Mouse (Mus musculus): ENCODE results near the gene Ndufs3. TPM values are rescaled to one million over a fixed set of nuclear protein-coding genes. Genes with fewer than 3 reads are reported as not detected.
"Not testable (repeated sequence)": the region's sequence is repeated elsewhere in the genome, so short reads cannot be mapped to it uniquely, and the experiment has no call there.

The Ndufs3 gene
- polyA plus RNA-seq, 1 experiment = 211 TPM

DNA sequence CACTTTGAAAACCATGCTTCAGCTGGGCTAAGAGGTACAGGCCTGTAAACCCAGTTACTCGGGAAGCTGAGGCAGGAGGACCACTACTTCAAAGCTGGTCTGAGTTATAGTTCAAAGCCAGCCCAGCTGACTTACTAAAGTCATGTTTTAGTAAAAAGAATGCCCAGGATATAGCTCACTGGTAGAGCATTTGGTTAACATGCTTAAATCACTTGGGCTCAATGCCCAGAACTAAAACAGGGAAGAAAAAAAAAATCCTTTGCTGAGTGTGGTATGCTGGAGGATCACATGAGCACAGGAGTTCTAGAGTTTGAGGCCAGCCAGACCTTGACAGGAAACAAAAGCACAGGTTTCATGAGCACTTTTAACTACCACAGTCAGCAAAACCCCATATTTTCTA lies 7.0 kb upstream of the Ndufs3 start:
- WGBS = 66% methylated on average over 1 of the region's 1 CpGs
- DNase-seq (ENCODE audit: low read depth, low spot score) = no peak

DNA sequence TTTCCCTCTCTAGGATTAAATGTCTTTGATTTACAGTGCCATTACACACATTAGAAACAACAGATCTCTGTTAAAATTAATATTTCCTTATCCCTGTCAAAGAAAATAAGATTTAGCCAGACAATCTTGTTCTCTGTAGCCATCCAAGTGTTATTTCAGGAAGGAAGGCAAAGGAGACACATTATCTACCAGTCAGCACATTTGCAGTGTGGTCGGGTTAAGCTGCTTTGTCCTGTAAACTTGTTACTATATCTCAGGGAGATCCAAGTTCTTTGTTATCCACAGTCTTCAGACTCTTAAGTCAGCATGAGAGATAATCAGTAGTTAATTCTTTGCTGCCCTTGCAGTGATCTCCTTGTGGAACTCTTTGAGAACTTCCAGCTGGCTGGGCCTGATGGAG lies 6.2 kb upstream of the Ndufs3 start:
- 69% methylated on average over 1 of the region's 1 CpGs for WGBS
- DNase-seq (ENCODE audit: low read depth, low spot score) = no peak

- 60% methylated on average over 2 of the region's 2 CpGs for WGBS
- DNase-seq (ENCODE audit: low read depth, low spot score) = no peak
Measured at GRCm38 (mm10) chr2:90906721-90907120, 2.1 kb upstream of the Ndufs3 start.

DNA sequence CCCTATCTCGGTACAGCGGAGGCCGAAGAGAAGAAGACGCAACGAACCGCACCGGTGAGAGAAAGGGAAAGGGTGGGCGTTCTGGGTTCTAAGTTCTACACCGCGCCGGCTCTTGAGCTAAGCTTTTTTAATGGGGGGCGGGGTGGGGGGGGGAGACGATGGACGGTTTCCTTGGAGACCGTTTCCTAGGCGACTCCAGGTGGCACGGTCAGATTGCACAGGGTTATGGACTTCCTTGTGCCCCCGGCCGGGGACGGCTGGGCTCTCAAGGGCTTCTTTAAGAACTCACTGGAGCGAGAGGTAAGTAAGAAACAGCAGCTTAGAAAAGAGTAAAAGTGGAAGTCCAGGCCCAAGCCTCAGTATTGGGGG lies 213 bp upstream of the Ndufs3 start:
- WGBS = under 1% methylated on average over 21 of the region's 21 CpGs
- DNase-seq (ENCODE audit: low read depth, low spot score) = no peak

DNA sequence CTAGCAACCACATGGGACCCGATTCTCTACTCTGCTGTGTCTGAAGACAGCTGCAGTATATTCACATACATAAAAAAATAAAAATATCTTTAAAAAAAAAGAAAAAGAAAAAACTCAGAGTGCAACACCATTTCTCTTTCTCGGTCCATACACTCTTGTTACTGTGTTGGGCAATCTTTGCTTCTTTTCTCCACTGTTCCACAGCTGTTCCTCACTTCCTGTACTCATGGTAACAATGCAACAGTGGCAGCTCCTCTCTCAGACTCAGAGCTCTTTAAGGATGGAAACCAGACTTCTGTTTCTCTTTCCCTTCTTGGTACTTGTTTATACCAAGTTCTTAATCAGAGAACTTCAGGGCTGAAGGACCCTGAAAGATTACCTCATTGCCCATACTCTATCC lies 1.2 kb downstream of the Ndufs3 start:
- WGBS = 58% methylated on average over 2 of the region's 2 CpGs
- DNase-seq (ENCODE audit: low read depth, low spot score) = no peak

DNA sequence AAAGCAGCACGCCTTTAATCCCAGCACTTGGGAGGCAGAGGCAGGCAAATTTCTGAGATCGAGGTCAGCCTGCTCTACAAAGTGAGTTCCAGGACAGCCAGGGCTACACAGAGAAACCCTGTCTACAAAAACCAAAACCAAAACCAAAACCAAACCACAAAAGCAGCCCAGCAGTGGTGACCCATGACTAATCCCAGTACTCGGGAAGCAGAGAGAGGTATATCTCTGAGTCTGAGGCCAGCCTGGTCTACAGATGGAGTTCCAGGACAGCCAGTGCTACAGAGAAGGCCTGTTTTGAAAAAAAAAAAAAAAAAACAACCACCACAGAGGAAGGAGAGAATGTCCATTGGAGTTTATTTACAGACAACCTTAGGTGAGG lies 10.3 kb downstream of the Ndufs3 start:
- 76% methylated on average over 3 of the region's 3 CpGs for WGBS
- not testable (repeated sequence) for DNase-seq (ENCODE audit: low read depth, low spot score)

DNA sequence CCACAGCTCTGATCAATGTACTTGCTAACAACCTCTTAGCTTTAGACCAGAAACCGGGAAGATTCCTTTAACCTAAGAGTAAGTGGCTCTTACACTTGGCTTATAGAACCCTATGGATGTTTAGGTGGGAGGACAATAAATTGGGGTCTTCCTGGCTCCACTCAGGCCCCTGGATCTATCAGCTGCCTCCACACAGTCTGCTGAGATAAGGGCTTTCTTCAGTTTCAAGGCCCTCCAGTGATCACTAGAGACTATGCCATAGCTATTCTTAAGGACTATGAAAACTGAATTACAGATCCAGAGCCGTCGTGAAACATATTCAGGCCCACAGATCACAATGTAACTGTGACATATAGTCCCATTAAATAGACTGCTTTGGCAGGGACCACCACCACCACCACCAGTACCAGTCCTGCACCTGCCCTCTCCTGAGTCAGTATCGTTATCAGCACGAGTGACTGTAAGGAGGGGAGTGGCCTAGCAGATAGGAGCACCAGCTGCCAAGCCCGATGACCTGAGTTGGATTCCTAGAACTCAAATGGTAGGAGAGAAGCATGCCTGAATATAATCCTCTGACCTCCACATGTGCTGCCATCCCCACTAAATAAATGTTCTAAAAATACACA lies 10.8 kb downstream of the Ndufs3 start:
- WGBS = 67% methylated on average over 6 of the region's 6 CpGs
- no peak for DNase-seq (ENCODE audit: low read depth, low spot score)

DNA sequence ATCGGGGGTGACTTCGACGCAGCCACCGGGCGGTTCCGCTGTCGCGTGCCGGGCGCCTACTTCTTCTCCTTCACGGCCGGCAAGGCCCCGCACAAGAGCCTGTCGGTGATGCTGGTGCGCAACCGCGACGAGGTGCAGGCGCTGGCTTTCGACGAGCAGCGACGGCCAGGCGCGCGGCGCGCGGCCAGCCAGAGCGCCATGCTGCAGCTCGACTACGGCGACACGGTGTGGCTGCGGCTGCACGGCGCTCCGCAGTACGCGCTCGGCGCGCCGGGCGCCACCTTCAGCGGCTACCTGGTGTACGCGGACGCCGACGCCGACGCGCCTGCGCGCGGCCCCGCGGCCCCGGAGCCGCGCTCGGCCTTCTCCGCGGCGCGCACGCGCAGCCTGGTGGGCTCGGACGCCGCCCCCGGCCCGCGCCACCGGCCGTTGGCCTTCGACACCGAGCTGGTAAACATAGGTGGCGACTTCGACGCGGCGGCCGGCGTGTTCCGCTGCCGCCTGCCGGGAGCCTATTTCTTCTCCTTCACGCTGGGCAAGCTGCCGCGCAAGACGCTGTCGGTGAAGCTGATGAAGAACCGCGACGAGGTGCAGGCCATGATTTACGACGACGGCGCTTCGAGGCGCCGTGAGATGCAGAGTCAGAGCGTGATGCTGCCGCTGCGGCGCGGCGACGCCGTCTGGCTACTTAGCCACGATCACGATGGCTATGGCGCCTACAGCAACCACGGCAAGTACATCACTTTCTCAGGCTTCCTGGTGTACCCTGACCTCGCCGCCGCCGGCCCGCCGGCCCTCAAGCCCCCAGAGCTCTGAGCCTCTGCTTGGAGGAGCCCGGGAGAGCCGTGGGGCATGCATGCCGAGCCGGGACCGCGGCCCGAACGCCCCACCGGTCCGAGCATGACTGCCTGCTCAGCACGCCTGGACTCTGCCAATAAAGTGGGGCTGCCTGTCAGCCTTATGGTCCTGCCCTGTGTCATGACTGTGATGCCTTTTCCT lies 14.8 kb downstream of the Ndufs3 start:
- 3% methylated on average over 133 of the region's 133 CpGs for WGBS

DNA sequence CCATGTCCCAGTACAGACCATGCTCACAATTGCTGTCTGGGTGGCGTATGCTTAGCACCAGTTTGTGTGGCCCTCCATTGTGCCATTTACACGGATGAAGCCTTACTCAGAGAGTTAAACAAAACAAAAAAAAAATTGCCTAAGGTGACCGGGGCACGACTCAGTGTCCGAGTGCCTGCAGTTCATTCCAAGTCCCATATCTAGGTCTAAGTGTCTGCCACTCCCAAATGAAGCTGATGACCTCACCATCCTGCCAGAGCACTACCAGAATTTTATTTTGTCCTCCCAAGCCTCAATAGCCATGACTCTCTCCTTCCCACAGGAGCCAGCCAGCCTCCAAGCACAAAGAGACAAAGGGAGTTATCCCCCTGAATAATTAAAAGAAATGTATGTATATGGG lies 17.0 kb downstream of the Ndufs3 start:
- 57% methylated on average over 5 of the region's 5 CpGs for WGBS
- DNase-seq (ENCODE audit: low read depth, low spot score) = no peak

More for the DNA sequence above, 14.8 kb downstream of the Ndufs3 start:
- no peak for DNase-seq (ENCODE audit: low read depth, low spot score)

DNA sequence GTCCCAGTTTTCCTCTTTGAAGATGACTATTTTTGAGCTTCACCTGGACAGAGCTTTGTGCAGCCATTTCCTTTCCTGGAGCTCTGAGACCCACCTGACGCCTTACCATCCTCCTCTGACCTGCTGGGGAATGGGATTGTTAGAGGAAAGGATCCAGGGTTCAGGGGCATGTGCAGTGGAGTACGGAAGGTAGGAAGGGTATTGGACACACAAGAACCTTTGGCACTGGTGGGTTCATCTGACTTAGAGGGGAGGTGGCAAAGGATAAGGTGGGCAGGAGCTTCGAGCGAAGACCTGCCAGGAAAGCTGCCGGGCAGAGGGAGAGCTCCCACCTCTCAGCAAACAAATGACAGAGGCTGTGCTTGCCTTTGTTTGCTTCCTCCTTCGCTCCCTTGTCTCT lies 18.2 kb downstream of the Ndufs3 start:
- WGBS = 46% methylated on average over 6 of the region's 6 CpGs
- DNase-seq (ENCODE audit: low read depth, low spot score) = no peak

GRCm38 (mm10) chr2:90885218-90886041 lies 19.2 kb downstream of the Ndufs3 start, which contains the start of gene C1qtnf4:
Gene C1qtnf4, plus strand, starts transcription at chr2:90885860.
- DNase-seq (ENCODE audit: low read depth, low spot score) = no peak
- WGBS = 5% methylated on average over 45 of the region's 45 CpGs

DNA sequence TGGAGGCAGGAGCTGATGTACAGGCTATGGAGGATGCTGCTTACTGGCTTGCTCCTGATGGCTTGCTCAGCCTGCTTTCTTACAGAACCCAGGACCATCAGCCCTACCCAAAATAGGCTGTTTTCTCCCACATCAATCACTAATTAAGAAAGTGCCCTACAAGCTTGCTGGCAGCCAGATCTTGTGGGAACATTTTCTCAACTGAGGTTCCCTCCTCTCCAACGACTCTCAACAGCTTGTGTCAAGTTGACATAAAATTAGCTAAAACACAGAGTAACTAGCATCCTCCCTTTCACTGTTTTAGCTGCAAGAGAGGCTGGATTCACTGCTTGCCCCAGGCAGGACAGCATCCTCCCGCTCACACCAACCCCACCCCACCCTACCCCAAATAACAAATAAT lies 22.8 kb downstream of the Ndufs3 start:
- 78% methylated on average over 2 of the region's 2 CpGs for whole genome bisulfite sequencing
- DNase-seq (ENCODE audit: low read depth, low spot score) = no peak

DNA sequence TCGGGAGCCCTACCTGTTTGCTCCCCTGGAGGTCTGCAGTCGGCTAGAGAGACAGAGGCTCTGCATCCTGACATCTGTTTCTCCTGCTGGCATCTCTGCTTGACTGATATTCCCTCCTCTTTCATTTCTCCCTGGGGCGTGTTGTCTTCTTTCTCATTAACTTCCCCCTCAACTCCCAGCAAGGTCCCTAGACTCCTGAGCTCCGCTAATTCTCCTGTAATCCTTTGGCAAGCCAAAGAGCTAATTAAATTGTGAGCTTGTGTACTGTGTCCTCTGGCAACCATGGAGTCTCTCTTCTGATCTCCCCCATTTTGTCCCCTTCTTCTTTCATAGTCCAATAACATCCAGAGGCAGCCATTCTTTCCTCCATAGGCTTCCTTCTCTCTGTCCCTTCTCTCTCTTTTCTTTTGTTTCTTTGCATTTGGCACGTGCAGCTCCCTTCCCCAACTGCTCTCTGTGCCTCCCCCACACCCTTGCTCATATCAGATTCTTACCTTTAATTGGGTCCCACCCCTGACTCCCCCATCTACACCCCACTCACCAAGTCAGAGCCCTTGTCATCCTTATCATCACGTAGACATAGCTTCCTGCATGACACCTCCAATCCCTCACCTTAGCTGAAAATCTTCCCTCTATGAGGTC lies 24.4 kb downstream of the Ndufs3 start:
- DNase-seq (ENCODE audit: low read depth, low spot score) = no peak
- 45% methylated on average over 6 of the region's 6 CpGs for WGBS

DNA sequence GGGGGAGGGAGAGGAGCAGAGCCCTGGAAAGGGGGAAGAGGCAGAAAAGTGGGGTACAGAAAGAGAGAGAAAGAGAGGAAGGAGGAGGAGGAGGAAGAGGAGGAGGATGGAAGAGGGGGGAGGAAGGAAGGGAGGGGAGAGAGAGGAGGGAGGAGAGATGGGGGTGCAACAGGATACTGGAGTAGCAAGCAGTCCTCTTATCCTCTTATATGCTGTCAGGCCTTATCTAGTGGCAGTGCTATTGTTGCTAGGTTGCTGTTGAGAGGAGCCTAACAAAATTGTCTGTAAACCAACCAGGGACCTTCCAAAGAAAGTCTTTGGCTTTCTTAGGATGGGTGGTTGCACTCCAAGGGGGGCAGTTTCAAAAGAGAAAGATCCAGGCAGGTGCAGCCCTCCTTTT lies 25.2 kb downstream of the Ndufs3 start:
- DNase-seq (ENCODE audit: low read depth, low spot score) = no peak

DNA sequence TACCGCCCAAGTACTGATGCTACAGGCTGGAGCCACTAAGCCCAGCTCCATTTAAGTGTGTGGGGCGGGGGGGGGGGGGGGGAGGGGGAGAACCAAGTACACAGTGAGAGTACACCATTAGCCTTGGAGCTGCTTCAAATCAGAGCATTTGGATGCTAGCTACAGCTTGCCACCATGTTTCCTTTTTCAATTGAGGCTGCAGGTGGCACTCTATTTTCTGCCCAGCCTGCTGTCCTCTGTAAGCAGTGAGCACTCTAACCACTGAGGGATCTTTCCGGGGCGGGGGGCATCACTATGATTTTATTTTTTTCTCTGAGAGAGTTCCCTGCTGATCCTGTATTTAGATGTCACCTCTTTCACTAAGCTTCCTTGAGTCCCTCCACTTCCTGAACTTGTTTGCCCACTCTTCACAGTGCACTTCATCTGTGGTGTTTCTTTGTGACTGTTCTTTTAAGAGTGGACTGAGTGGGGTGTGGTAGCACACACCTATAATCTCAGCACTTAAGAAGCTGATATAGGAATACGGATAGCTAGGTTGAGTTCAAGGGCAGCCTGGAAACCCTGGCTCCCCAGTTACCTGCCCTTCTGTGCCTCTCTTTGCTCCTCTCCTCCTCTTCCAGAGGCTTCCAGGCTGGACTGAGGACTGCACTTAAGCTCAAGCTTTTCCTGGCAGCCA lies 26.9 kb downstream of the Ndufs3 start:
- 51% methylated on average over 5 of the region's 5 CpGs for WGBS
- no peak for DNase-seq (ENCODE audit: low read depth, low spot score)

DNA sequence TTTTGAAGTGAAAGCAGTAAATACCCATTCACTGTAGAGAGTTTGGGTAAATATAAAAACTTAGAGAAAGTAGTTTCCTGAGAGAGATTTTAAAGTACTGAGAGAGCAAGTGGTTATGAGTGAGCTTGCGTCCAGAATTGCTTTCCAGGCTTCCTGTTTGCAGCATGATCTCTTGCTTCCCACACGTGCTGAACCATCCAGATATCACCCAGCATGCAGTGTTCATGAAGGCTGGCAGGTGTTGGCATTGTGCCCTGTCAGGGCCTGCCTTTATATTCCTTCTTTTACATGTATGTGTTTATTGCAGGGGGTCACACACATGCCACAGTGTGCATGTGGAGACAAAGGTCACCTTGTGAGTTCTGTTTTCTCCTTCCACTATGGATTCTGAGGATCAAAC lies 29.4 kb downstream of the Ndufs3 start:
- no peak for DNase-seq (ENCODE audit: low read depth, low spot score)
- WGBS = 38% methylated on average over 2 of the region's 2 CpGs

- DNase-seq (ENCODE audit: low read depth, low spot score) = no peak
- 79% methylated on average over 1 of the region's 1 CpGs for WGBS
Measured at GRCm38 (mm10) chr2:90874025-90874424, 30.6 kb downstream of the Ndufs3 start.

DNA sequence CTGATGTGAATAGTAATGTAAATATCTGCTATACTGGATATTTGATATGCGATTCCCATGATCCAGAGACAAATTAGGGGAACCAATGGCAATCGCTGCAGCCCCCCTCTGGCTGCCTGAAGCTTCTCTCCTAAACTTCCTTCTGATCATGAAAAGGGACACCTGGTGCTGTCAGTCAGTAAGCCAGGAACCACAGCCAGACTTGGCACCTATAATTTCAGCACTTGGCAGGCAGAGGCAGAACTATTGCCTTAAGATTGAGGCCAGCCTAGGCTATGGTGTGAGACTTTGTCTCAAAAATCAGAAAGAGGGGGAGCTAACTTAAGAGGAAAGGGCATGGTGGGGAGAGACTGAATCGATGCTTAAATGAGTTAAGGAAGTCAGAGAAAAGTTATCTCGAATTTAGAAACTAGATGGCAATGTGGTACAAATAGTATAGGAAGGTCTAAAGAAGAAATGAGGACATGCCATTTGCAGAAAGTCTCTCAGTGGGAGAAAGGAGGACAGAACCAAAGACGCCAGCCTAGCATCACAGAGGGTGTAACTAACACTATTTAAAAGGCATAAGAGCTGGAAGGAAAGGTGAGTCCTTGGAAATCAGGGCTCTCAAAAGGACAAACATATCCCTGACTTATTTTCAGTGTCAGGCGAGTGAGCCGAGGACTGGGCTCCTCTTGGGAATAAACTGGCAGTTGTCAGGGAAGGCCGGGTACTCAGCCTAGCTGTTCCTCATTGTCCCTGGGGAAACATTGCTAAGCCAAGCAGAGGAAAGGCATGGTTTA lies 33.3 kb downstream of the Ndufs3 start:
- 69% methylated on average over 8 of the region's 8 CpGs for whole genome bisulfite sequencing
- DNase-seq (ENCODE audit: low read depth, low spot score) = no peak
